Mouse (Mus musculus) gastrocnemius, postnatal 14 days (tissue): ENCODE results near the gene Fancm. TPM values are rescaled to one million over a fixed set of nuclear protein-coding genes. Genes with fewer than 3 reads are reported as not detected.
"Not testable (repeated sequence)": the region's sequence is repeated elsewhere in the genome, so short reads cannot be mapped to it uniquely, and the experiment has no call there.

Source experiments
- DNase-seq: peaks from one replicate; pipeline ENCODE4 v3.0.0; 2021; ENCODE audit warnings: mixed read lengths
- intact Hi-C: fragments of 180-260 bp; cut with DNase I; formaldehyde crosslinking; loops from one replicate; pipeline ENCODE4 v1.15.1; 2025; ENCODE audit warnings: low total_unique reads
- total RNA-seq, 2 experiments: library from RNA; stranded (reverse); gene quantifications; 2 replicates each; pipeline ENCODE4 v1.2.3; 2021

The Fancm gene
- total RNA-seq, 2 experiments from 2014 or later, result 2.1 to 2.6 TPM

GRCm38 (mm10) chr12:65112811-65113210, 37.4 kb downstream of the Fancm start:
- intact Hi-C loops, result no loop called here
- DNase-seq, result no peak

DNA sequence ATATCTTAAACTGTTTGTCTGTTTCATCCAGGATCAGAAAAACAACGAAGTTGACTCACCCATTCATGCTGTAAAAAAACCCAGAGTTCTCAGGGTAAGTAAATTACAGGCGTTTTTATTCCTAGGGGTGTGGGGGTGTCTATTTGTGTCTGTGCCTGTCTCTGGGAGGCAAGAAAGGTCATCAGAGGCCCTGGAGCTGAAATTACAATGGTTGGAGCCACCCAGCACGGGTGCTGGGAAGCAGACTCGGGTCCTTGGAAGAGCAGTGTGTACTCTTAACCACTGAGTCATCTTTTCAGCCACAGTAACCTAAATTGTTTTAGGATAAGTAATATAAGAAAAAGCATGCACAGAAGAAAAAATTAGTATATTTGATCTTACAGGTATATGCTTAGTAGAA, 38.5 kb downstream of the Fancm start:
- no peak for DNase-seq
- intact Hi-C loops, result no loop called here

DNA sequence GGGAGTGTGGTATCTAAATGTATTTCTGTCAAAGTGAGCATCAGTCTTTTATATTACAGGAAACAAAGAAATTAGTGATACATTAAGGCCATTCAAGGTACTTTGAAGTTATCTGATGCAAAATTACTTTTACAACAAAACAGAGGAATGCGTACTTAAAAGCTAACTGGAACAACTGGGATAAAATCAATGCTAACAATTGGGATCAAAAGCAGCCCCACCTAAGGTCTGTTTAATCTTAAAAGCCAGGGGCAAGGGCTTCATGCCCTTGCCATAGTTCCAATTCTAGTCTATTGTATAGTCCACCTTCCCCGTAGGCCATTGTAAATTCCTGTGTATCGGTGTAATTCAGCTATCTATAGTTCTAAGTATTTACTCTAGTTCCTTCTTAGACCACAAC, 39.6 kb downstream of the Fancm start:
- intact Hi-C loops, DNase-seq: not testable (repeated sequence)

GRCm38 (mm10) chr12:65118968-65119367, 43.6 kb downstream of the Fancm start:
- intact Hi-C loops, result no loop called here
- DNase-seq, result no peak

GRCm38 (mm10) chr12:65119451-65119850, 44.0 kb downstream of the Fancm start:
- no peak for DNase-seq
- intact Hi-C loops, result no loop called here

DNA sequence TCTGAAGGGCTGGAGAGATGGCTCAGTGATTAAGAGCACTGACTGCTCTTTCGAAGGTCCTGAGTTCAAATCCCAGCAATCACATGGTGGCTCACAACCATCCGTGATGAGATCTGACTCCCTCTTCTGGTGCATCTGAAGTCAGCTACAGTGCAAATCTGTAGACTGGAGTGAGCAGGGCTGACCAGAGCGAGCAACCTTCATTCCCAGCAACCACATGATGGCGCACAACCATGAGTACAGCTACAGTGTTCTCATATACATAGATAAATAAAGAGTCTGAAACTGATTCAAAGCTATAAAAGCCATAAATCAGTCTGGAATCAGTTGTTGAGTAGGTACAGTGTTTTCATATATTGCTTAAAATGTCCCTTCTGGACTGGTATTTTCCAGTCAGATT, 60.7 kb downstream of the Fancm start:
- intact Hi-C loops, DNase-seq: not testable (repeated sequence)

- intact Hi-C loops, result no loop called here
- DNase-seq, result peak; percentile 94
These were observed 96.9 kb downstream of the Fancm start, which contains the start of gene Mis18bp1 for GRCm38 (mm10) chr12:65172021-65172951. Gene Mis18bp1 (minus strand): TSS chr12:65172604.

DNA sequence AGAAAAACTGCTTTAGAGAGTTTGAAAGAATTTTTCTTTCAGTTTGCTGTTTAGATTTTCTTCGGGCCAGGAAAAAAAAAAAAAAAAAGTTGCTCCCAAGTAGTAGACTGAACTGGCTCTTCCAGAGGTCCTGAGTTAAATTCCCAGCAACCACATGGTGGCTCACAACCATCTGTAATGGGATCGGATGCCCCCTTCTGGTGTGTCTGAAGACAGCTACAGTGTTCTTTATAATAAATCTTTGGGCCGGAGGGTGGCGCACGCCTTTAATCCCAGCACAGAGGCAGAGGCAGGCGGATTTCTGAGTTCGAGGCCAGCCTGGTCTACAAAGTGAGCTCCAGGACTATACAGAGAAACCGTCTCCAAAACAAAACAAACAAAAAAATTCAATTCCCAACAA, 97.6 kb downstream of the Fancm start:
- peak; percentile 18 for DNase-seq
- intact Hi-C loops, result not testable (repeated sequence)

DNA sequence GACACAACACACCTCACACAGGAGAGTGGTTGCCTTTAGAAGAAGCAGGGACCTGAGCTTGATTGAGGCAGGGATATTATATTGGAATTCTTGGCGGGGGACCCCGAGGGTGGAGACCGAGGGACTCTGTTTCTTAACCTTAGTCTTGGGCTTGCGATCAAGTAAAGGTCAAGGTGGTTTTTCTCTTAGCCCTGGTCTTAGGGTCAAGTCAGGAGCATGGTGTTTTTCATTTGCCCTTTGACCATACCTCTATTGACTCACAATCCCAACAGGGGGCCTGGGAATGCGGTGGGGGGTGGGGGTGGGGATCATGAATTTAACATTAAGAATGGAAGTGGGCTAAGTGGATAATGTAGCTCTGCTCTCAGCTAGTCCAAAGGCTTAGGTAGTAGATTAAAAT, 98.3 kb downstream of the Fancm start:
- intact Hi-C loops, result no loop called here
- no peak for DNase-seq

Other genes with a start within 250 kb of the Fancm start
- 1 to 10 TPM; 2.6 to 4.2 TPM for gene Gm527, start 157.7 kb upstream of the Fancm start, total RNA-seq
- 1 to 10 TPM; 7.7 to 9.1 TPM for gene Klhl28, start 110.1 kb upstream of the Fancm start, total RNA-seq
- 1 to 10 TPM; 7.8 to 9.4 TPM for gene Togaram1, start 109.8 kb upstream of the Fancm start, total RNA-seq
- gene Prpf39, start 39.3 kb upstream of the Fancm start, total RNA-seq, result 10 to 100 TPM; 11.1 to 13.5 TPM
- 100 to 1,000 TPM; 197 TPM for gene Fkbp3, start 1.6 kb upstream of the Fancm start, total RNA-seq
- gene Mis18bp1, start 97.0 kb downstream of the Fancm start, total RNA-seq, result 1 to 10 TPM; 1.3 to 1.4 TPM
- not detected for gene Wdr20rt, start 149.9 kb downstream of the Fancm start, total RNA-seq